Mouse (Mus musculus): ENCODE data around the gene Rpl31.

GRCm38 (mm10) chr1:39365562-39365961 is 2.1 kb upstream of the Rpl31 start:
- TF ChIP-seq CHD2 (IDR thresholded peaks at IDR 0.05; ENCODE audit: low read depth, low read length) (no peak), ZC3H11A (IDR thresholded peaks at IDR 0.05; ENCODE audit: borderline replicate concordance, low read depth, low read length) (no peak), ZNF384 (IDR thresholded peaks at IDR 0.05; ENCODE audit: low read depth, low read length) (no peak), MAFK (IDR thresholded peaks at IDR 0.05; ENCODE audit: insufficient read depth, low read depth, low read length) (no peak), HCFC1 (IDR thresholded peaks at IDR 0.05; ENCODE audit: borderline replicate concordance, insufficient read depth, low read length) (no peak)
